Comparison of ENCODE assay signal across 8 mouse cellular contexts in the genomic region with DNA sequence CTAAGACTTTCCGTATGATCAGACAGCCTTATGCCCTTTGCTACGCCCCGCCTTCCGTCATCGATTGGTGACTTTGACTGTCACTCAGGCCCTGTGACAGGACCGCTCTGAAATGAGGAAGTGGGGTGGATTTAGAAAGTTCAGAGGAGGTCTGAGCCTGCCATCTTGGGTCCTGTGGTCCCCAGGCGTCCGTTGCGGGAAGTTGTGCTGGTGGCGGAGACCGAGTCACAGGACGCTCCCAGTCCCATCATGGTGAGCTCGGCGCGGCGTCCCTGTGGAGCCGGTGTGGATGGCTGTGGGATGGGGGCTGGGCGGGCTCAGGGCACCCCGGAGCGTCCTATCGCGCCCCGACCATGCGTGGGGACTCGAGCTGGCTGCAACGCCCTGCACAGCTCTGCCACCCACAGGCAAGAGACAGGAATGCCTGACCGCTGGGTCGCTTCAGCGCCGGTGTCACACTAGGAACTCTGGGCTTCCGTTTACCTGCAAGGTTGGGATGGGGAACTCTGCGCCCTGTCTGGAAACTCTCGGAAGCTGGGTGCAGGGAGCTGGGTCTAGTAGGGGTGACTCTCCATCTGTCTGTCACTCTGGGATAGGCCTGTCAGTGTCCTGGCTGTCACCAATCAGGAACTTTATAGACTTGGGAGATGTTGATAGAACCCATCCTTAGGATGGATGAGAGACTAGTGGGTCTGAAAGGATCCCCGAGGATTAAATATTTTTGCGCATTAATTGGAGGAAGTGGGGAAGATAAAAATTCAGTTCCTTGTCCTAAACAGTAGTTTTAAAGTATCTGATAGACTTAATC. TPM values are rescaled to one million over a fixed set of nuclear protein-coding genes. Genes with fewer than 3 reads are reported as not detected.
A peak's percentile ranks its signal among the peaks of the same experiment; 100 is the strongest.
DNase-seq lines count a peak whose midpoint lies in the region; ATAC-seq lines count a peak whose summit lies in the region.

Zfp809 (plus strand) TSS at position 134 of the 808 bp plus-strand sequence.

- DNase-seq in R1 (ENCODE audit: low read depth, low spot score) = peak; percentile 100
- peak; percentile 100 for DNase-seq in cerebellum, postnatal 25 days
- DNase-seq in frontal cortex, postnatal 25 days (ENCODE audit: low spot score in 2 of 2) = peak; percentile 100
- peak; percentile 97 for DNase-seq in hindbrain, embryonic 14.5 days (ENCODE audit: low spot score)
- peak; percentile 99 for DNase-seq in layer of hippocampus, postnatal 36 days
- DNase-seq in lung, postnatal 36 days = peak; percentile 100
- DNase-seq in retina, postnatal 1 day = peak; percentile 99
- peak; percentile 98 to 100 for DNase-seq in urinary bladder, adult 18-20 months (ENCODE audit: low spot score in 2 of 2)

- peak within 1 kb of the TSS; percentile 62 for H3K4me3 ChIP-seq in hindbrain, embryonic 14.5 days (replicated peaks; ENCODE audit: low read length)

- no peaks in the 10 kb centered on the region for H3K9me3 ChIP-seq in hindbrain, embryonic 14.5 days (ENCODE audit: control insufficient read depth, low read length)

- no peaks in the 10 kb centered on the region for H3K4me1 ChIP-seq in hindbrain, embryonic 14.5 days (replicated peaks; ENCODE audit: control insufficient read depth, insufficient read depth, low read length)

- no peaks in the 10 kb centered on the region for H3K36me3 ChIP-seq in hindbrain, embryonic 14.5 days (replicated peaks; ENCODE audit: control insufficient read depth, insufficient read depth)

- WGBS in hindbrain, embryonic 14.5 days = 2% methylated on average over 35 of the region's 35 CpGs

- peak within 1 kb of the TSS; percentile 63 for H3K9ac ChIP-seq in hindbrain, embryonic 14.5 days

- H3K4me2 ChIP-seq in hindbrain, embryonic 14.5 days (replicated peaks) = peak within 1 kb of the TSS; percentile 64

- H3K27ac ChIP-seq in hindbrain, embryonic 14.5 days = peak within 1 kb of the TSS; percentile 79; the same call in 1 of the 2 replicates

- no peaks in the 10 kb centered on the region for H3K27me3 ChIP-seq in hindbrain, embryonic 14.5 days (ENCODE audit: control insufficient read depth, insufficient read depth, low read length)

- ATAC-seq in hindbrain, embryonic 14.5 days (ENCODE audit: low FRiP score) = peak; percentile 98

RNA-seq across cellular contexts. Expression of gene Zfp809, which starts in this region (rescaled TPM):
- 10.5 and 11.5 TPM in 2 replicates for polyA plus RNA-seq in hindbrain, embryonic 14.5 days (2014; fragmentation: Nextera tagmentation; extraction: Ambion mirVana)
- 10 to 100 TPM; 22.5 to 27.6 TPM for total RNA-seq in layer of hippocampus, postnatal 36 days (2021)

Comparison
In these comparisons a context has a peak if more than half of its experiments do, and no peak if none do; other contexts are left out.
1. Peak in every context shown above with its lines: DNase-seq, ATAC-seq, H3K4me3 ChIP-seq and H3K27ac ChIP-seq.